Mouse (Mus musculus): ENCODE measurements at regions not wholly inside any gene's neighbourhood (a gene's known extent, or its start where the extent isn't known, plus 50 kb on each side); places are given as distances from the start of the nearest gene placed in this dataset.

DNA sequence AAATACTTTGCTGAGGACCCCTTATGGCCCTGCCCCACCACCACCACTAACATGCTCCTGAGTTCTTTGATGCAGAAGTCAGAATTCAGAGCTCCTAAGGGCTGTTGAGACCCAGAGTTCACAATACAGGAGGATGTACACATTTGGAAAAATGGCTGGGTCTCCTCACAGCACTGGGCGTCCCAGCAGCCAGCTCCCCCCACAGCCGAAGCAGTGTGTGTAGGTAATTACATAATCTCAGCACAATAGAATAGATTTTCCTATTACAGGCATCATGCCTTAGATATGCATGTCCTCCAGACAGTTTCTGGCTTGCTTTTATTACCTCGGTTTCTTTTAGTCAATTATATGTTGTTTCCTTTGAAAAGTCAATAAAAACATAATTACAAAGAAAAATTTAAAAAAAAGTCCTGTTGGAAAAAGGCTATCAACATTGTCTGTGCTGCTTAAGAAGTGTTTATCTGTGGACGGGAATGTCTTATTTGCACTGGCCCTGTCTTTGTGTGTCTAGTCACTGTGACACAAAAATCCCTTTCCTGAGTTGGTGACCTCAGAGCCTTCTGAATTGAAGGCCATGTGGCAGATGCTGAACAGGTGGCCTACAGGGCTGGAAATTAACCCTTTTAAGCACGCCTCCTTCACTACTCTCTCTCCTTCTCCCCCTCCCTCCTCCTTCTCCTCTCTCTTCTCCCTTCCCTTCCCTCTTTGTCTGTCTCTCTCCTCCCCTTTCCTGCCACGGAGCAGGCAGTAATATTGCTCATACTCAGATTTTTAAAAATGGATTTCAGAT, 339.9 kb upstream of the Gm10131 start:
- no peak overlapping the region for H3K4me3 ChIP-seq (ENCODE audit: insufficient read depth, poor library complexity, severe bottlenecking)
- no peaks in the 10 kb centered on the region for H3K27me3 ChIP-seq (ENCODE audit: control insufficient read depth, insufficient read depth, insufficient read length)
- H3K36me3 ChIP-seq (ENCODE audit: control insufficient read depth, insufficient read depth) = no peaks in the 10 kb centered on the region
- no peak for TF ChIP-seq CTCF (IDR thresholded peaks at IDR 0.05; ENCODE audit: control insufficient read depth, insufficient read depth, insufficient read length)
- TF ChIP-seq MAX (IDR thresholded peaks at IDR 0.05) = no peak
- TF ChIP-seq CEBPB (IDR thresholded peaks at IDR 0.05; ENCODE audit: low read depth) = no peak
- TF ChIP-seq MYOD1 (IDR thresholded peaks at IDR 0.05; ENCODE audit: control insufficient read depth, insufficient read length, low read depth) = no peak
- TF ChIP-seq USF1 (IDR thresholded peaks at IDR 0.05; ENCODE audit: low read depth) = no peak
- TF ChIP-seq FOSL1 (IDR thresholded peaks at IDR 0.05; ENCODE audit: insufficient read depth, low read length, poor library complexity, severe bottlenecking) = no peak
- TF ChIP-seq MYOG (IDR thresholded peaks at IDR 0.05; ENCODE audit: control insufficient read depth, extremely low read depth, insufficient read length) = no peak
- H3ac ChIP-seq (ENCODE audit: control insufficient read depth, insufficient read length, low read depth) = no peak overlapping the region
- no peaks in the 10 kb centered on the region for H3K79me3 ChIP-seq (ENCODE audit: low read depth)
- no peaks in the 10 kb centered on the region for H3K79me2 ChIP-seq (ENCODE audit: control insufficient read depth, insufficient read depth)

DNA sequence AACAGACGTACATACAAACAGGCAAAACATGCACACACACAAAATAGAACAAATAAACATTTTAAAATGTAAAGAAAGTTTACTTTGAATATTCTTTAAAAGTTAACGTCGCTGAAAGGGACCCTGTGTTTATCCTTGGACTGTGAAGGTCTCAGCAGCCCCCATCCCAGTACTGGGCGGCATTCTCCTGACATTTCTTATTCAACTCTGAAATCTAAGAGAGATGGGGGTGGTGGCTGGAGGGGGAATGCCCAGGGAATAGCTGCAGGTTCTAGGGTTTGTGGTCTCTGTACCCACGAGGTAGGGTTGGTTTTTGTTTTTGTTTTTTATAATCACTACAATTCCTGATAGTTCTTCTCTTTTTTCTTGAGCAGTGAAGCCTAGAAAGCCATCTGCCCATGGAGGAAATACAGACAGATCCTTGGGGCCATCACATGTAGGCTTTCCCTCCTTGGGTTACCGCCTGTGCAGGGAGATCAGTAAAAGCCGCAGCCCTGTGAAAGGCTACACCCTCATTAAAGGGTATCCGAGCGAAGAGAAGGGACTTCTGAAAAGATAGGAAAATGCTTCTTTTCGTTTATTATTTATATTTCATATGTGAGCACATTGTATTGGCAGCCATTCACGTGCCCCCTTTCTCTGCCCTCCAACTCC, 338.0 kb upstream of the Gm10131 start:
- no peaks in the 10 kb centered on the region for H3K36me3 ChIP-seq (ENCODE audit: control insufficient read depth, insufficient read depth)
- H3K79me2 ChIP-seq (ENCODE audit: control insufficient read depth, insufficient read depth) = no peaks in the 10 kb centered on the region
- TF ChIP-seq USF1 (IDR thresholded peaks at IDR 0.05; ENCODE audit: low read depth) = no peak
- no peak for TF ChIP-seq MAX (IDR thresholded peaks at IDR 0.05)
- no peak for TF ChIP-seq MYOG (IDR thresholded peaks at IDR 0.05; ENCODE audit: control insufficient read depth, extremely low read depth, insufficient read length)
- no peak for TF ChIP-seq MYOD1 (IDR thresholded peaks at IDR 0.05; ENCODE audit: control insufficient read depth, insufficient read length, low read depth)
- no peak for TF ChIP-seq CEBPB (IDR thresholded peaks at IDR 0.05; ENCODE audit: low read depth)
- TF ChIP-seq CTCF (IDR thresholded peaks at IDR 0.05; ENCODE audit: control insufficient read depth, insufficient read depth, insufficient read length) = no peak
- TF ChIP-seq FOSL1 (IDR thresholded peaks at IDR 0.05; ENCODE audit: insufficient read depth, low read length, poor library complexity, severe bottlenecking) = no peak
- H3K27me3 ChIP-seq (ENCODE audit: control insufficient read depth, insufficient read depth, insufficient read length) = no peaks in the 10 kb centered on the region
- no peak overlapping the region for H3ac ChIP-seq (ENCODE audit: control insufficient read depth, insufficient read length, low read depth)
- no peak overlapping the region for H3K4me3 ChIP-seq (ENCODE audit: insufficient read depth, poor library complexity, severe bottlenecking)
- H3K79me3 ChIP-seq (ENCODE audit: low read depth) = no peaks in the 10 kb centered on the region

DNA sequence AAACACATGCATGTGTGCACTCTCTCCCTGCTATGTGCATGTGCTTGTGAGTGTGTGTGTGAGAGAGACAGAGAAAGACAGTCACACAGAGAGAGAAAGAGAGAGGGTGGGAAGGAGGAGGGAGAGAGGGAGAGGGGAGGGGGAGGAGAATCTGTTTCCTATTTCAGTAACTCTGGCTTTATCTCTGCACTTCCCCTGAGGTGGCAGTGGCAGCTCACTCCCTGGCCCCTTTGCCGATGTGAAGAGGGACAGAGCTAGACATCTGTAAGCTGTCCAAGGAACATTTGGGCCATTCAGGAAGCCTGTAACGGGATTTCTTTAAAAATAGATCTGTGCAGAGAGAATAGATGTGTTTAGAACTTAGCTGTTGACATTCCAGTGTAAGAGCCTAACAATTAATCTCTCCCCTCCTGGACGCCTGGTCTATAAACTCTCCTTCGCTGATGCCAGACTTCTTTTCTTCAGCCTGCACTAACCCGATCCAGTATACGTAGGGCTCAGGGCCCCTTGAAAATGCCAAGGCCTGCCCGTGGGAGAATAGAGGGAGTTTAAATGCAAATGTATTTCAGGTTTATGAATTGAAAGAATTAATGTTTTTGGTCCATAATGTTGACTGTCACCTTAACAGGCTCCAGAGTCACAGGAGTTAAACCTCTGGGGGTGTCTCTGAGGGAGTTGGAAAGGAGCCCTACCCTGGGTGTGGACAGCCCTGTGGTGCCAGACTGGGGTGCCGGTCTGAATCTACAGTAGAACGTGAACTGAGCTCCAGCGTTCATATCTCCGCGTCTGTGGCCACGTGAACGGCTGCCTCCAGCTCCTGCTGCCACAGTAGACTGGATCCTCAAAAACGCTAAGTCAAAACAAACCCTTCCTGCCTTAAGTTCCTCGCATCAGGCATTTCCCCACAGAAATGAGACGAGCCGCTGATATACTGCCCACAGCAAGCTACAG, 336.6 kb upstream of the Gm10131 start:
- Histone ChIP-seq H3K4me3 (ENCODE audit: insufficient read depth, poor library complexity, severe bottlenecking) (no peak overlapping the region), H3K36me3 (ENCODE audit: control insufficient read depth, insufficient read depth) (no peaks in the 10 kb centered on the region), H3ac (ENCODE audit: control insufficient read depth, insufficient read length, low read depth) (no peak overlapping the region), H3K27me3 (ENCODE audit: control insufficient read depth, insufficient read depth, insufficient read length) (no peaks in the 10 kb centered on the region), H3K79me3 (ENCODE audit: low read depth) (no peaks in the 10 kb centered on the region), H3K79me2 (ENCODE audit: control insufficient read depth, insufficient read depth) (no peaks in the 10 kb centered on the region)
- no peak for TF ChIP-seq MYOG (IDR thresholded peaks at IDR 0.05; ENCODE audit: control insufficient read depth, extremely low read depth, insufficient read length)
- TF ChIP-seq CTCF (IDR thresholded peaks at IDR 0.05; ENCODE audit: control insufficient read depth, insufficient read depth, insufficient read length) = no peak
- TF ChIP-seq MYOD1 (IDR thresholded peaks at IDR 0.05; ENCODE audit: control insufficient read depth, insufficient read length, low read depth) = no peak
- TF ChIP-seq CEBPB (IDR thresholded peaks at IDR 0.05; ENCODE audit: low read depth) = no peak
- no peak for TF ChIP-seq MAX (IDR thresholded peaks at IDR 0.05)
- no peak for TF ChIP-seq FOSL1 (IDR thresholded peaks at IDR 0.05; ENCODE audit: insufficient read depth, low read length, poor library complexity, severe bottlenecking)
- TF ChIP-seq USF1 (IDR thresholded peaks at IDR 0.05; ENCODE audit: low read depth) = no peak

DNA sequence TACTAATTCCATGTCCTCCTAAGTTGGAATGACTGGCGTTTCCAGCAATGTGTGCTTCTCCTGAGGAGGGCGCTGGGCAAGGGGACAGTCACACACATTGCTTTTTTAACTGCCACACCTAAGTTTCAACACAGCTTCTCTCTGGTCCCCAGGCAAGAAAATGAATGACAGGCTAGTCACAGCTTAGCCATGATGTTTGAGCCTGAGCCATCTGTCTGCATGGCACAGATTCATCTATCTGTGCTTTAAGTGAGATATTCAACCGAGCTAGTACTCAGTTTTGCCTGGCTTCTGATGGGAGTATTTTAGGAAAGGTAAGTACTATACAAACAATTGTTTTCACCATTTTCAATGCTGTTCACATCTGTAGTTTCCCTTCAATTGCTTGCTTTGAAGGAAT, 331.2 kb upstream of the Gm10131 start:
- no peak for TF ChIP-seq MYOG (IDR thresholded peaks at IDR 0.05; ENCODE audit: control insufficient read depth, extremely low read depth, insufficient read length)
- no peak for TF ChIP-seq MYOD1 (IDR thresholded peaks at IDR 0.05; ENCODE audit: control insufficient read depth, insufficient read length, low read depth)
- H3K79me3 ChIP-seq (ENCODE audit: low read depth) = no peaks in the 10 kb centered on the region
- no peaks in the 10 kb centered on the region for H3K79me2 ChIP-seq (ENCODE audit: control insufficient read depth, insufficient read depth)
- H3K27me3 ChIP-seq (ENCODE audit: control insufficient read depth, insufficient read depth, insufficient read length) = no peaks in the 10 kb centered on the region
- no peak overlapping the region for H3ac ChIP-seq (ENCODE audit: control insufficient read depth, insufficient read length, low read depth)
- no peak overlapping the region for H3K4me3 ChIP-seq (ENCODE audit: insufficient read depth, poor library complexity, severe bottlenecking)
- H3K36me3 ChIP-seq (ENCODE audit: control insufficient read depth, insufficient read depth) = no peaks in the 10 kb centered on the region

DNA sequence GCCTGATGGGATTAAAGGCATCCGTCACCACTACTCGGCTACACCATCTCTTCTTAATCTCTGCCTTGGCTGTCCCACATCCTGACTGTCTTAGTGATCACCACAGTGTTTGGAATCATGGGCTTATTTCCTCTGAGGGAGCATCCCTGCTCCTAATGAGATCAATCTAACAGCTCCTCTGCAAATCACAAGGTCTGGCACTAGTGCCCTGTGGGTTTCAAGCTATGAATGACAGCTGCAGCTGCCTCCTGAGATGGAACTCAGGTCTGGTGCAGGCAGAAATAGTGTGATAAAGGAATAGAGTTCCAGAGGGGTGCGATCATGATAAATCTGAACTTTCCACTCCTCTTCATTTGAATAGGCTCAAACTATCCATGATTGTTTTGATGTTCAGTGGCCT, 330.2 kb upstream of the Gm10131 start:
- Histone ChIP-seq H3K79me2 (ENCODE audit: control insufficient read depth, insufficient read depth) (no peaks in the 10 kb centered on the region), H3K27me3 (ENCODE audit: control insufficient read depth, insufficient read depth, insufficient read length) (no peaks in the 10 kb centered on the region), H3K36me3 (ENCODE audit: control insufficient read depth, insufficient read depth) (no peaks in the 10 kb centered on the region), H3ac (ENCODE audit: control insufficient read depth, insufficient read length, low read depth) (no peak overlapping the region), H3K79me3 (ENCODE audit: low read depth) (no peaks in the 10 kb centered on the region), H3K4me3 (ENCODE audit: insufficient read depth, poor library complexity, severe bottlenecking) (no peak overlapping the region)
- TF ChIP-seq CTCF (IDR thresholded peaks at IDR 0.05; ENCODE audit: control insufficient read depth, insufficient read depth, insufficient read length) (no peak), MYOD1 (IDR thresholded peaks at IDR 0.05; ENCODE audit: control insufficient read depth, insufficient read length, low read depth) (peak; percentile 96)

All from C2C12 (cell line).